Mouse (Mus musculus): ENCODE results near the gene Tle4.

GRCm38 (mm10) chr19:14568879-14569278, 29.0 kb downstream of the Tle4 start:
- no peak for TF ChIP-seq EP300 (IDR thresholded peaks at IDR 0.05; ENCODE audit: insufficient read depth, low read depth, low read length)
- no peak for TF ChIP-seq CTCF (IDR thresholded peaks at IDR 0.05)

Data from heart, adult 2 months (tissue).